Mouse (Mus musculus): ENCODE measurements around the gene Olfr279. TPM values are rescaled to one million over a fixed set of nuclear protein-coding genes. Genes with fewer than 3 reads are reported as not detected.

Gene Olfr279
- total RNA-seq, 1 experiment, result 0.04 TPM

GRCm38 (mm10) chr15:98517380-98518355 is 25.5 kb downstream of the Olfr279 start:
- Histone ChIP-seq H3K4me1 (ENCODE audit: control insufficient read depth in 2 of 2, insufficient read depth in 2 of 2, low read length in 2 of 2, poor library complexity in 1 of 2) (no peaks in the 10 kb centered on the region; a peak in 1 of 4 replicates), H3K9ac (ENCODE audit: insufficient read depth, low read depth, low read length, poor library complexity, severe bottlenecking) (no peak overlapping the region), H3K27ac (ENCODE audit: insufficient read depth, low read depth, low read length, poor library complexity, severe bottlenecking) (peak overlapping the region; percentile 3; the same call in 1 of the 2 replicates), H3K4me3 (ENCODE audit: insufficient read depth in 1 of 2, low read depth in 1 of 2, low read length in 2 of 2, poor library complexity in 1 of 2, severe bottlenecking in 1 of 2) (no peak overlapping the region), H3K9me3 (ENCODE audit: control insufficient read depth, insufficient read depth, low read depth, low read length) (no peaks in the 10 kb centered on the region), H3K36me3 (ENCODE audit: control insufficient read depth, insufficient read depth, low read length, poor library complexity, severe bottlenecking) (peaks cover 35% of the 10 kb centered on the region)
- peak; percentile 63 for DNase-seq (ENCODE audit: low read depth, low spot score)
- in situ Hi-C loops (cut with MboI; ENCODE audit: low sequenced_read_pairs in 2 of 2, unreplicated experiment in 2 of 2), result no loop called here
- TF ChIP-seq ZNF384 (IDR thresholded peaks at IDR 0.05; ENCODE audit: low read depth, low read length) (no peak), MAFK (IDR thresholded peaks at IDR 0.05; ENCODE audit: insufficient read depth, low read depth, low read length) (no peak), HCFC1 (IDR thresholded peaks at IDR 0.05; ENCODE audit: borderline replicate concordance, insufficient read depth, low read length) (no peak), ZC3H11A (IDR thresholded peaks at IDR 0.05; ENCODE audit: borderline replicate concordance, low read depth, low read length) (no peak), CHD2 (IDR thresholded peaks at IDR 0.05; ENCODE audit: low read depth, low read length) (no peak)

- in situ Hi-C loops (cut with MboI; ENCODE audit: low sequenced_read_pairs in 2 of 2, unreplicated experiment in 2 of 2), result no loop called here
- peaks cover 57% of the 10 kb centered on the region for H3K36me3 ChIP-seq (ENCODE audit: control insufficient read depth, insufficient read depth, low read length, poor library complexity, severe bottlenecking)
- no peak overlapping the region for H3K27ac ChIP-seq (ENCODE audit: insufficient read depth, low read depth, low read length, poor library complexity, severe bottlenecking)
- no peaks in the 10 kb centered on the region for H3K9me3 ChIP-seq (ENCODE audit: control insufficient read depth, insufficient read depth, low read depth, low read length)
- peaks cover 3 to 5% of the 10 kb centered on the region in 2 experiments; a peak in 3 of 4 replicates for H3K4me1 ChIP-seq (ENCODE audit: control insufficient read depth in 2 of 2, insufficient read depth in 2 of 2, low read length in 2 of 2, poor library complexity in 1 of 2)
- TF ChIP-seq ZC3H11A (IDR thresholded peaks at IDR 0.05; ENCODE audit: borderline replicate concordance, low read depth, low read length), result no peak
- no peak for TF ChIP-seq HCFC1 (IDR thresholded peaks at IDR 0.05; ENCODE audit: borderline replicate concordance, insufficient read depth, low read length)
- no peak for TF ChIP-seq CHD2 (IDR thresholded peaks at IDR 0.05; ENCODE audit: low read depth, low read length)
- no peak for TF ChIP-seq MAFK (IDR thresholded peaks at IDR 0.05; ENCODE audit: insufficient read depth, low read depth, low read length)
- TF ChIP-seq ZNF384 (IDR thresholded peaks at IDR 0.05; ENCODE audit: low read depth, low read length), result no peak
- no peak overlapping the region for H3K4me3 ChIP-seq (ENCODE audit: insufficient read depth in 1 of 2, low read depth in 1 of 2, low read length in 2 of 2, poor library complexity in 1 of 2, severe bottlenecking in 1 of 2)
- DNase-seq (ENCODE audit: low read depth, low spot score), result no peak
- no peak overlapping the region for H3K9ac ChIP-seq (ENCODE audit: insufficient read depth, low read depth, low read length, poor library complexity, severe bottlenecking)
These were observed 29.0 kb downstream of the Olfr279 start for GRCm38 (mm10) chr15:98521245-98521644.

DNA sequence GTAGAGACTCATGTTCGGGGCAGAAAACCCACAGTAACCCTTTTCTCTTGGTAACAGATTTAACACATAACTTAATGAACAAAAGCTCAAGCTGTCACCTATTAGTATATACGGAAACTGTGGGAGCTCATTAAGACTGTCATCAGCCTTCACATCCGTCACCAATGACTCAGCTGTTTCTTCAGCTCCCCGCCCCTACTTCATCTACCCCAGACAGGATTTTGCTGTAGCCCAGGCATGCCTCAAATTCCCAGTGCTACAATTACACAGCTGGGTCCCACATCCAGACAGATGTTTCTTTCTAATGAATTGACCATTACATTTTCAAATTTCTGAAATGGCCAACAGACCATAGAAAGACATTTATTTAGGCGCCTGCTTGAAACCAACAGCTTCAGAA is 33.9 kb downstream of the Olfr279 start:
- TF ChIP-seq ZC3H11A (IDR thresholded peaks at IDR 0.05; ENCODE audit: borderline replicate concordance, low read depth, low read length) (no peak), MAFK (IDR thresholded peaks at IDR 0.05; ENCODE audit: insufficient read depth, low read depth, low read length) (peak; percentile 92), ZNF384 (IDR thresholded peaks at IDR 0.05; ENCODE audit: low read depth, low read length) (no peak), HCFC1 (IDR thresholded peaks at IDR 0.05; ENCODE audit: borderline replicate concordance, insufficient read depth, low read length) (no peak), CHD2 (IDR thresholded peaks at IDR 0.05; ENCODE audit: low read depth, low read length) (no peak)
- peaks cover 70% of the 10 kb centered on the region for H3K36me3 ChIP-seq (ENCODE audit: control insufficient read depth, insufficient read depth, low read length, poor library complexity, severe bottlenecking)
- H3K4me3 ChIP-seq (ENCODE audit: insufficient read depth in 1 of 2, low read depth in 1 of 2, low read length in 2 of 2, poor library complexity in 1 of 2, severe bottlenecking in 1 of 2), result no peak overlapping the region
- peaks cover 4 to 8% of the 10 kb centered on the region in 2 experiments for H3K4me1 ChIP-seq (ENCODE audit: control insufficient read depth in 2 of 2, insufficient read depth in 2 of 2, low read length in 2 of 2, poor library complexity in 1 of 2)
- H3K9ac ChIP-seq (ENCODE audit: insufficient read depth, low read depth, low read length, poor library complexity, severe bottlenecking), result no peak overlapping the region
- in situ Hi-C loops (cut with MboI; ENCODE audit: low sequenced_read_pairs in 2 of 2, unreplicated experiment in 2 of 2), result no loop called here
- no peaks in the 10 kb centered on the region for H3K9me3 ChIP-seq (ENCODE audit: control insufficient read depth, insufficient read depth, low read depth, low read length)
- DNase-seq (ENCODE audit: low read depth, low spot score), result no peak
- peak overlapping the region; percentile 6; the same call in 1 of the 2 replicates for H3K27ac ChIP-seq (ENCODE audit: insufficient read depth, low read depth, low read length, poor library complexity, severe bottlenecking)

GRCm38 (mm10) chr15:98527056-98527771 is 35.0 kb downstream of the Olfr279 start:
- H3K36me3 ChIP-seq (ENCODE audit: control insufficient read depth, insufficient read depth, low read length, poor library complexity, severe bottlenecking), result peaks cover 67% of the 10 kb centered on the region
- in situ Hi-C loops (cut with MboI; ENCODE audit: low sequenced_read_pairs in 2 of 2, unreplicated experiment in 2 of 2), result no loop called here
- H3K27ac ChIP-seq (ENCODE audit: insufficient read depth, low read depth, low read length, poor library complexity, severe bottlenecking), result no peak overlapping the region; the same call in 1 of the 2 replicates
- no peak overlapping the region; the same call in 1 of the 2 replicates for H3K9ac ChIP-seq (ENCODE audit: insufficient read depth, low read depth, low read length, poor library complexity, severe bottlenecking)
- TF ChIP-seq ZNF384 (IDR thresholded peaks at IDR 0.05; ENCODE audit: low read depth, low read length), result no peak
- TF ChIP-seq CHD2 (IDR thresholded peaks at IDR 0.05; ENCODE audit: low read depth, low read length), result no peak
- no peak for TF ChIP-seq MAFK (IDR thresholded peaks at IDR 0.05; ENCODE audit: insufficient read depth, low read depth, low read length)
- no peak for TF ChIP-seq HCFC1 (IDR thresholded peaks at IDR 0.05; ENCODE audit: borderline replicate concordance, insufficient read depth, low read length)
- TF ChIP-seq ZC3H11A (IDR thresholded peaks at IDR 0.05; ENCODE audit: borderline replicate concordance, low read depth, low read length), result no peak
- H3K9me3 ChIP-seq (ENCODE audit: control insufficient read depth, insufficient read depth, low read depth, low read length), result no peaks in the 10 kb centered on the region
- no peak for DNase-seq (ENCODE audit: low read depth, low spot score)
- no peak overlapping the region for H3K4me3 ChIP-seq (ENCODE audit: insufficient read depth in 1 of 2, low read depth in 1 of 2, low read length in 2 of 2, poor library complexity in 1 of 2, severe bottlenecking in 1 of 2)
- peaks cover 4 to 9% of the 10 kb centered on the region in 2 experiments for H3K4me1 ChIP-seq (ENCODE audit: control insufficient read depth in 2 of 2, insufficient read depth in 2 of 2, low read length in 2 of 2, poor library complexity in 1 of 2)

Data from ES-E14 (cell line).